Mouse (Mus musculus) heart, embryonic 11.5 days (tissue): ENCODE measurements around the gene Pdcd2. TPM values are rescaled to one million over a fixed set of nuclear protein-coding genes. Genes with fewer than 3 reads are reported as not detected.

Source experiments
- ATAC-seq: fragments of 200-750 bp; cut with Nextera tagmentation; replicated peaks from 2 replicates; pipeline ENCODE4 v1.8.0; 2017; ENCODE audit warnings: moderate library complexity; ENCODE audit not compliant: insufficient number of reproducible peaks, low FRiP score, low TSS enrichment
- H3K27ac ChIP-seq: fragments of 300-500 bp; sonication (generic); 2 replicates; pipeline ENCODE4 v1.5.1; 2014; ENCODE audit warnings: mild to moderate bottlenecking, low read depth, low read length
- H3K27me3 ChIP-seq: fragments of 300-500 bp; sonication (generic); 2 replicates; pipeline ENCODE4 v1.6.1; 2014; ENCODE audit warnings: mild to moderate bottlenecking, low read length, mixed read lengths; ENCODE audit not compliant: control insufficient read depth, insufficient read depth
- H3K36me3 ChIP-seq: fragments of 300-500 bp; sonication (generic); 2 replicates; pipeline ENCODE4 v1.6.1; 2014; ENCODE audit warnings: mild to moderate bottlenecking, low read length, moderate library complexity, mixed read lengths; ENCODE audit not compliant: control insufficient read depth, insufficient read depth
- H3K4me1 ChIP-seq: fragments of 300-500 bp; sonication (generic); 2 replicates; pipeline ENCODE4 v1.6.1; 2014; ENCODE audit warnings: low read length; ENCODE audit not compliant: control insufficient read depth, insufficient read depth
- H3K4me2 ChIP-seq: fragments of 300-500 bp; sonication (generic); 2 replicates; pipeline ENCODE4 v1.6.1; 2014; ENCODE audit warnings: mild to moderate bottlenecking, moderate library complexity
- H3K4me3 ChIP-seq: fragments of 300-500 bp; sonication (generic); 2 replicates; pipeline ENCODE4 v1.5.1; 2014; ENCODE audit warnings: low read depth, low read length
- H3K9ac ChIP-seq: fragments of 300-500 bp; sonication (generic); 2 replicates; pipeline ENCODE4 v1.6.1; 2014; ENCODE audit warnings: mild to moderate bottlenecking, low read depth, low read length, moderate library complexity
- H3K9me3 ChIP-seq: fragments of 300-500 bp; sonication (generic); replicated peaks from 2 replicates; pipeline ENCODE4 v1.6.1; 2016; ENCODE audit warnings: low read length; ENCODE audit not compliant: control insufficient read depth
- WGBS: fragments of 180-500 bp; shearing (Covaris S2); extraction: QIAGEN DNeasy Blood & Tissue Kit; methylation state at CpG from one replicate; pipeline ENCODE4 v1.1.7; 2014; ENCODE audit not compliant: insufficient replicate concordance; 5-methylcytosine and 5-hydroxymethylcytosine counted together
- polyA plus RNA-seq: library from polyadenylated mRNA; unstranded; fragments of >200 nt; fragmentation: Nextera tagmentation; extraction: Ambion mirVana; gene quantifications from 2 replicates; pipeline ENCODE4 v1.2.1, GENCODE M21; 2014

The Pdcd2 gene
- polyA plus RNA-seq, 1 experiment from 2014 or later, result 30.1 TPM

DNA sequence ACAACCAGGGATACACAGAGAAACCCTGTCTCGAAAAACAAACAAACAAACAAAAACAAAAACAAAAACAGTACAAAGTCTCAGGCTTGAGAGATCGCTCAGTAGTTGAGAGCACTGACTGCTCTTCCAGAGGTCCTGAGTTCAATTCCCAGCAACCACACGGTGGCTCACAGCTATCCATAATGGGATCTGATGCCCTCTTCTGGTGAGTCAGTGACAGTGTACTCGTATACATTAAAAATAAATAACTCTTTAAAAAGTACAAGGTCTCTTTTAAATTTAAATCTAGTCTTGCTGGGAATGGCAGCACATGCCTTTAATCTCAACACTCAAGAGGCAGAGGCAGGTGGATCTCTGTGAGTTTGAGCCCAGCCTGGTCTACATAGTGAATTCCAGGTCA is 54.4 kb downstream of the Pdcd2 start:
- Histone ChIP-seq H3K27ac (no peak overlapping the region), H3K27me3 (no peaks in the 10 kb centered on the region), H3K9ac (no peak overlapping the region), H3K9me3 (no peaks in the 10 kb centered on the region), H3K4me2 (no peak overlapping the region), H3K36me3 (peaks cover 47% of the 10 kb centered on the region), H3K4me1 (no peaks in the 10 kb centered on the region), H3K4me3 (no peak overlapping the region)
- no peak for ATAC-seq
- WGBS, result 87% methylated on average over 4 of the region's 4 CpGs

Other genes starting within 250 kb of the Pdcd2 start
- 5.4 and 6.3 TPM in 2 replicates for gene Dll1, start 150.4 kb downstream of the Pdcd2 start, polyA plus RNA-seq
- 16.7 and 19.1 TPM in 2 replicates for gene Fam120b, start 131.1 kb downstream of the Pdcd2 start, polyA plus RNA-seq
- 223 and 233 TPM in 2 replicates for gene Psmb1, start 27.6 kb downstream of the Pdcd2 start, polyA plus RNA-seq
- gene Tbp, start 27.4 kb downstream of the Pdcd2 start, polyA plus RNA-seq, result 31.7 and 40.0 TPM in 2 replicates
- gene Prdm9, start 37.1 kb upstream of the Pdcd2 start, polyA plus RNA-seq, result 1.0 and 1.2 TPM in 2 replicates
- gene Chd1, start 177.7 kb upstream of the Pdcd2 start, polyA plus RNA-seq, result 17.1 and 26.2 TPM in 2 replicates